Mouse (Mus musculus) olfactory bulb, adult 2 months (tissue): Measurements from ENCODE around the gene Cadm1. TPM values are rescaled to one million over a fixed set of nuclear protein-coding genes. Genes with fewer than 3 reads are reported as not detected.

ENCODE experiments used
- H3K27ac ChIP-seq: fragments of 200-500 bp; 2 replicates; pipeline ENCODE4 v1.5.1; 2012; ENCODE audit warnings: low read depth, low read length; ENCODE audit not compliant: insufficient read depth
- H3K4me1 ChIP-seq: fragments of 200-500 bp; 2 replicates; pipeline ENCODE4 v1.6.1; 2012; ENCODE audit warnings: low read length; ENCODE audit not compliant: control insufficient read depth, insufficient read depth
- H3K4me3 ChIP-seq: fragments of 200-500 bp; 2 replicates; pipeline ENCODE4 v1.5.1; 2012; ENCODE audit warnings: mild to moderate bottlenecking, low read depth, low read length, moderate library complexity; ENCODE audit not compliant: insufficient read depth
- CTCF ChIP-seq: fragments of 200-500 bp; IDR thresholded peaks from 2 replicates; pipeline ENCODE4 v1.5.1; 2012; ENCODE audit warnings: low read depth, mild to moderate bottlenecking, low read length, moderate library complexity; ENCODE audit not compliant: insufficient read depth
- POLR2A ChIP-seq: fragments of 200-500 bp; IDR thresholded peaks from 2 replicates; pipeline ENCODE4 v1.6.1; 2012; ENCODE audit warnings: mild to moderate bottlenecking, low read depth, low read length, moderate library complexity; ENCODE audit not compliant: insufficient read depth
- WGBS: fragments of 180-500 bp; shearing (Covaris S2); methylation state at CpG from one replicate; pipeline ENCODE4 v1.1.7; 2018; 5-methylcytosine and 5-hydroxymethylcytosine counted together
- polyA plus RNA-seq: library from polyadenylated mRNA; stranded (reverse); fragments of >200 nt; gene quantifications from 2 replicates; pipeline ENCODE4 v1.2.4, GENCODE M21; 2012; ENCODE audit warnings: low replicate concordance; ENCODE audit not compliant: missing spikeins, insufficient read depth, insufficient read length

Gene Cadm1
- polyA plus RNA-seq, 1 experiment = not detected

GRCm38 (mm10) chr9:47831412-47831811 lies 301.4 kb downstream of the Cadm1 start:
- Histone ChIP-seq H3K4me1 (peaks cover 4% of the 10 kb centered on the region; the same call in 1 of the 2 replicates), H3K27ac (no peak overlapping the region), H3K4me3 (no peak overlapping the region)
- TF ChIP-seq CTCF = no peak
- no peak for TF ChIP-seq POLR2A
- 93% methylated on average over 4 of the region's 4 CpGs for WGBS

DNA sequence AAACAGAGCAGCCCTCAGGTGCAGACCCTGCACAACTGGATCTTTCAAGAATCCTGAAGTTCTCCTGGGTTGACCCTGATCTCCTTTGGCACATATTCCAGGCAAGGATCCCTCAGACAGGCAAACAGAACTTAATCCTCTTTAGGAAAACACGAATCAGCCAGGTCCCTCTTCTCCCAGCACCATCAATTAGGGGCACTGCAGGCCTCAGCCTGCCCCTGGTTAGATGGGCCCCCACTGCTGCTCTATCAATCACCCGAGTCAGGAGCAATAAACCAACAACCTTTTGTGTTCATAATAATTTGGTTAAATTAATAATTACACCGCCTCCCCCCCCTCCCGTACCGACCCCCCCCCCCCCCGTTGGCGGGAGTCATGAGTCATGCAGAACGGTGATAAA lies 308.2 kb downstream of the Cadm1 start:
- no peaks in the 10 kb centered on the region for H3K4me1 ChIP-seq
- WGBS = 26% methylated on average over 8 of the region's 8 CpGs
- no peak overlapping the region for H3K27ac ChIP-seq
- no peak overlapping the region for H3K4me3 ChIP-seq
- TF ChIP-seq CTCF (no peak), POLR2A (no peak)

DNA sequence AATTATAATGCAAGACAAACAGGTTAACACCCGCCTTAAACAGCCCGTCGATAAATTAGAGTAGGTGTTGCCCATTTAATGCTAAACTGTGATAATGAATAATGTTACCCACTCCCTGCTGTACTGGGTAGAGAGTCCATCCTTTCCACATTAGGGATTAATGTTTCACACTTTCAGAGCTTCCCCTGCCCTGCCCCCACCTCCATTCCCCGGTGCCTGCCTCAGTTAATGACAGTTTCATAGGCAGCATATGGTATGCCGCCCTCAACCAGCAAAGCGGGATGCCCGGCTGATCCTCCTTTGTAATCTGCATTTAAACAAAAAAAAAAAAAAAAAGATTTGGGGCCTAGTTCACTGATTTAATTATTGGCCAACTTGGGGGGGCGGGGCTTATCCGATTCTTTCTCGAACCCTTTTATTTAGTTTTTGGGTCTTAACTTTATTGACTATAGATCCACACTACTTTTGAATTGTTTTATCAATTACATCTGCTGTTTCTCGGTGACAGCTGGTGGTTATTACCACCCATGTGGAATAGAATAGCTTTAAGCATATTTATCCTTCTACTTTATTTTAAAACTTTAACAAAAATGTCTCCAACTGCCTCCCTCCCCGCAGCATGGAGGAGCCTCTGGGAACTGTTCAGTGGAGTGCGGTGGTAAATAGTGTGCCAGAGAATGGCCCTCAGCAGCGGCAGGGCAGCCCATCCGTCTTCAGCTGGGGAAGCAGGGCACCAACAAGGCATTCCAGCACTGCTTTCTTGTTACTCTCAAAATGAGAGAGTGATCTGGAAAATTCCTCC lies 309.1 kb downstream of the Cadm1 start:
- H3K27ac ChIP-seq = no peak overlapping the region
- H3K4me1 ChIP-seq = 0 out of 2 replicates have a peak, but pooled peaks cover 4% of the 10 kb centered on the region
- 55% methylated on average over 15 of the region's 15 CpGs for WGBS

DNA sequence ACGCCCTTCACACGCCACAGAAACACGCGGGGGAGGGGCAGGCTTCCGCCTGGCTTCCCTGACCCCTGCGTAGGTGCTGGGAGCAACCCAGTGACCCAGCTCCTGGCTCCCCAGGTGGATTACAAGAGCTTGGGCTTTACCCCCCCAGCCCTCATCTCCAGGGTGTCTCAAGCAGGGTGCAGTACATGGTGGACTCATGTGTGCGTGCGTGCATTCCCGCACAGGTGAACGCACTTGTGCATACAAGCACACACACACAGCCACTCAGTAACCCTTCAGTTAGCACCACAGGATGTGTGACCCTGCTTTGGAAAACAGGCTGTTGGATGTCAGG lies 309.7 kb downstream of the Cadm1 start:
- H3K27ac ChIP-seq = no peak overlapping the region
- H3K4me1 ChIP-seq = 0 out of 2 replicates have a peak, but pooled peaks cover 4% of the 10 kb centered on the region
- no peak overlapping the region for H3K4me3 ChIP-seq
- WGBS = 85% methylated on average over 10 of the region's 10 CpGs
- no peak for TF ChIP-seq POLR2A
- TF ChIP-seq CTCF = no peak

More for the DNA sequence above, 309.1 kb downstream of the Cadm1 start:
- no peak overlapping the region for H3K4me3 ChIP-seq
- TF ChIP-seq POLR2A (no peak), CTCF (no peak)

DNA sequence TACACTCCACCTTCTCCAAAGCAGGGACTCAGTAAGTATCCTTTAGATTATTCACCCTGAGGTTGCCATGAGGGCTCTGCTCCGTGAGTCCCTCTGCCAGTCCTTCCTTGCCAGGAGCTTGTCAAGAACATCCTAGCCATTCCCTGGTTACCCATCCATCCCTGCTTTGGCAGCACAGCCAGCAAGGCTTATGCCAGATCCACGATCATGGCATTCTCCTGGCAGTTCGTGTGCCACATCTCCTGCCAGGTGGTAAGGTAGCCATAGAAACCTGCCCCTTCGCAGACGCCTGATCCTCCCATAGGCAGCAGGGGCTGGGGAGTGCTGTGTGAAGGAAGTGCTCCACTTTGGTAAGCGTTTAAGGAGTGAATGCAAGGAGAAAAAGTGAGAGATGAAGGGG lies 313.4 kb downstream of the Cadm1 start:
- H3K4me3 ChIP-seq = no peak overlapping the region
- 73% methylated on average over 6 of the region's 6 CpGs for WGBS
- 0 out of 2 replicates have a peak, but pooled peaks cover 4% of the 10 kb centered on the region for H3K4me1 ChIP-seq
- TF ChIP-seq POLR2A (no peak), CTCF (no peak)
- no peak overlapping the region for H3K27ac ChIP-seq

DNA sequence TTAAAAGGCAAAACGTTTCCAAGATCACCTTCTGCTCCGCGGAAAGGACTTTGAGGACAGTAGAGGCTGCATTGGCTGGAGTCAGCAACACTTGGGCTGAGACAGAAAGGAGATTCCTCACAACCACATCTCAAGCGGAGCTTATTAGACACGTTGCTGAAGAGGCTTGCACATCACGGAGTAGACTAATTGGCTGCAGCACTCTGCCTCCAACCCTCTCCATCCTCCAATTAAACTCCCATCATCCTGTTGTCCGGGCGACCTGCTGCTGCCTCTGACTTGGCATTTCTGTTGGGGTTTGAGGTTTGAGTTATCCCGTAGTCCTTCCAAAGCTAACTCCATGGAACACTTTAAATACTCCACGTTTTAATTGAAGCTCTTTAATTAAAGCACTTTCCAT lies 316.3 kb downstream of the Cadm1 start:
- no peak overlapping the region for H3K4me3 ChIP-seq
- TF ChIP-seq POLR2A (no peak), CTCF (no peak)
- WGBS = 59% methylated on average over 10 of the region's 10 CpGs
- H3K27ac ChIP-seq = no peak overlapping the region
- H3K4me1 ChIP-seq = 0 out of 2 replicates have a peak, but pooled peaks cover 4% of the 10 kb centered on the region

DNA sequence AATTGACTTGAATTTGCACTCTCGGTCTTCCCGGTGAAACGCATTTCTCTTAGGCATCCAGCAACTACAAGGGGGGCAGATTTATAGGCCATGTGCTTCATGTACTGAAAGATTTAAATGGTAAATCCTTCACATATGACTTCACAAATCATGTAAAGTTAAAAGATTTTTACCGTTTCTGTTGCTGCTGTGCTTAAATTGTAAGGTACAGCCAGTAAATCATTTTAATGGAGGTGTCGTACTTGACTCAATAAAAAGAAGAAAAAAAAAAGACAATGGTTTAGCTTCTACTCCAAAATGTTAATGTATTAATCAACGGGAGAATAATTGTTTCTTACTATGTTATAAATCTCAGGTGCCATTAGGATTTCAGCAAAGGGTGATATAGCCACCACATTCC lies 317.0 kb downstream of the Cadm1 start:
- 96% methylated on average over 6 of the region's 6 CpGs for WGBS
- 0 out of 2 replicates have a peak, but pooled peaks cover 4% of the 10 kb centered on the region for H3K4me1 ChIP-seq
- no peak overlapping the region for H3K4me3 ChIP-seq
- no peak for TF ChIP-seq CTCF
- TF ChIP-seq POLR2A = no peak
- no peak overlapping the region for H3K27ac ChIP-seq

DNA sequence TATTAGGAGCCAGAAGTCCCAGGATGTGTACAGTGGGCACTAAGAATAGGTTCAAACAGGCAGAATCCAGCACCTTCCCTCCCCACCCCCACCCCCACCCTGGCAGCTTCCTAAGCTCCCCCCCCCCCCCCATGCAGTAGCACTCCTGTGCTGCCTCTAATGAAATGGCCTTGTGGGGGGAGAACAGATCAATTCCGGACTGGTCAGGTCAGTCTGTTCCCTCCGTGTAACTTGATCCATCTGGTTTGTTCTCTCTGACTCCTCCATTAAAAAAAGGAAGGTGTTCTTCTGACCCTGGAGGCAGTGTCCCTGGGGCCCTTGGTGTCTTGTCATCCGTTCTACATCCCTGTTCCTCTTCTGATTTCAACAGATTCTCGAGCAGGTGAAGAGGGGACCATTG lies 317.8 kb downstream of the Cadm1 start:
- 83% methylated on average over 4 of the region's 4 CpGs for WGBS
- no peak for TF ChIP-seq CTCF
- TF ChIP-seq POLR2A = no peak
- 0 out of 2 replicates have a peak, but pooled peaks cover 4% of the 10 kb centered on the region for H3K4me1 ChIP-seq
- no peak overlapping the region for H3K4me3 ChIP-seq
- no peak overlapping the region for H3K27ac ChIP-seq

GRCm38 (mm10) chr9:47848745-47849144 lies 318.8 kb downstream of the Cadm1 start:
- 57% methylated on average over 5 of the region's 5 CpGs for whole genome bisulfite sequencing
- Histone ChIP-seq H3K4me3 (no peak overlapping the region), H3K27ac (no peak overlapping the region), H3K4me1 (no peaks in the 10 kb centered on the region)
- no peak for TF ChIP-seq CTCF
- no peak for TF ChIP-seq POLR2A

DNA sequence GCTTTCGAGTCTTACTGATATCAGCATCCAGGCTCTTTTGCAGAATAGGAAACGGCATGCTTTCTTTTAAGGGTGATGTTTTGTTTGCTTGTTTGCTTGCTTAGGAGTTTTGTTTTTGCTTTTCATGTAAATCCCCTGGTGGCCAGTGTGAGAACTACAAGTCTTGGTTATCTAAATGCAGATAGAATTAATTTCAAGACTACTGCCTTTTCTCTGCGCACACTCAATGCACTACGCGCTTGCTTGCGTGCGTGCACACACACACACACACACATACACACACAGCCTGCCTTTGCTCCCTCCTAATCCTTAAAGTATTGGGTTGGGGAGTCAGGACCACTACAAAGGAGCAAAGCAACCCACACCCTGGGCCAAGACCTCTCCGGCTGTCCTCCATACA lies 326.3 kb downstream of the Cadm1 start:
- 83% methylated on average over 8 of the region's 8 CpGs for WGBS
- Histone ChIP-seq H3K4me1 (peaks cover 18% of the 10 kb centered on the region), H3K4me3 (no peak overlapping the region), H3K27ac (no peak overlapping the region)
- no peak for TF ChIP-seq CTCF
- TF ChIP-seq POLR2A = no peak
